Mouse (Mus musculus) liver, embryonic 14.5 days (tissue): Measurements from ENCODE around the gene Gria1.

ENCODE experiments used
- CTCF ChIP-seq: IDR thresholded peaks from 2 replicates; pipeline ENCODE4 v1.5.1; 2016; ENCODE audit warnings: antibody characterized with exemption, low read depth, control low read depth
- EP300 ChIP-seq: IDR thresholded peaks from 2 replicates; pipeline ENCODE4 v1.6.1; 2016; ENCODE audit warnings: antibody characterized with exemption, low read depth

DNA sequence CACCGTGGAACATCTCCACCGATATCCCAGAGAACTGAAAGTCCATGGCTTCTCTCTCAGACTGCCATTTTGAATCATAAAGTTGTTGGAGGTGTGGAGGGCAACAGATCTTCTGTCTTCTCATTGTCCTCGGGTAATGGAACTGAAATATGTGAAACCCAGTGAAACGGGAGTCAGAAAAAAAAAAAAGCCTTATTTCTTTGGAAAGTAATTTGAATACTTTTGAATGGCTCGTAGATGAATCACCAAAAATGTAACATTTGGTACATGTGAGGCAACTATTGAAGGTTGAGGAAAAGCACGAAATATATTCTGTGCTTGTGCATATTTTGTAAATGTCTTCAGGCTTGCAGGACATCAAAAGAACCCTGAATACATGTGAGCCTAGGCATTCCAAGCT lies 151.7 kb downstream of the Gria1 start:
- TF ChIP-seq CTCF, result no peak
- TF ChIP-seq EP300, result no peak
